Mouse (Mus musculus): ENCODE results near the gene Rad51ap1. TPM values are rescaled to one million over a fixed set of nuclear protein-coding genes. Genes with fewer than 3 reads are reported as not detected.

Rad51ap1 gene
- polyA plus RNA-seq, 1 experiment from 2014 or later: 51.5 TPM

Other genes starting within 250 kb of the Rad51ap1 start
- gene Kcna6, start 198.9 kb downstream of the Rad51ap1 start, polyA plus RNA-seq (2015; fragmentation: Nextera tagmentation; extraction: Ambion mirVana): 3.1 and 3.5 TPM in 2 replicates
- 241 and 248 TPM in 2 replicates for gene Ndufa9, start 90.5 kb downstream of the Rad51ap1 start, polyA plus RNA-seq (2015; fragmentation: Nextera tagmentation; extraction: Ambion mirVana)
- not detected in 2 replicates for gene Akap3, start 86.5 kb downstream of the Rad51ap1 start, polyA plus RNA-seq (2015; fragmentation: Nextera tagmentation; extraction: Ambion mirVana)
- not detected in 2 replicates for gene Dyrk4, start 17.7 kb downstream of the Rad51ap1 start, polyA plus RNA-seq (2015; fragmentation: Nextera tagmentation; extraction: Ambion mirVana)
- gene D6Wsu163e, start 375 bp upstream of the Rad51ap1 start, polyA plus RNA-seq (2015; fragmentation: Nextera tagmentation; extraction: Ambion mirVana): 18.6 and 19.4 TPM in 2 replicates
- 0.04 and 0.05 TPM in 2 replicates for gene Fgf6, start 76.0 kb upstream of the Rad51ap1 start, polyA plus RNA-seq (2015; fragmentation: Nextera tagmentation; extraction: Ambion mirVana)
- not detected in 2 replicates for gene Fgf23, start 133.3 kb upstream of the Rad51ap1 start, polyA plus RNA-seq (2015; fragmentation: Nextera tagmentation; extraction: Ambion mirVana)
- 2.7 and 3.7 TPM in 2 replicates for gene Tigar, start 170.0 kb upstream of the Rad51ap1 start, polyA plus RNA-seq (2015; fragmentation: Nextera tagmentation; extraction: Ambion mirVana)
- gene Ccnd2, start 212.6 kb upstream of the Rad51ap1 start, polyA plus RNA-seq (2015; fragmentation: Nextera tagmentation; extraction: Ambion mirVana): 600 and 665 TPM in 2 replicates

Data from kidney, embryonic 16.5 days (tissue).